Mouse (Mus musculus) right cerebral cortex, adult 18-20 months (tissue): ENCODE results near the gene Snd1.

ENCODE experiments used
- DNase-seq: peaks from one replicate; pipeline ENCODE4 v3.0.0; 2022; ENCODE audit warnings: mixed read lengths

Gene Snd1

DNA sequence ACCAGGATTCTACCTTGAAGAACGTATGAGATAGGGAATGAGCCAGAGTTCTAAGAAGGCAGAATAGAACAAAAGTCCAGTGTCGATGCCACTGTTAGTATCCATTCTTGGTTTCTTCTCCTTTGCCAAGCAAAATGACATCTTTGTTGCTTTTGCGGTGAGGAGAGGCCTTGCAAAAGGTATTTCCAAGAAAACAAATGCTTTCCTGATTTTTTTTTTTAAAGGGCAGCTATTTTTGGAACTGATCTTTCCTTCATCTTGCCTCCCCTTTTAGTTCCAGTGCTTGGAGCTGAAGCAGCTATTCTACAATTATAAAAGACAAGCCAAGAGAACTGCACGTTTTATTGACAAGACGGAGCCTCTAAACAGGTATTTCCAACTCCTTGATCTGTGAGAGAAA is at the start of gene Snd1:
Snd1 (plus strand) TSS at position 301 of the 400 bp plus-strand sequence.
- no peak for DNase-seq

DNA sequence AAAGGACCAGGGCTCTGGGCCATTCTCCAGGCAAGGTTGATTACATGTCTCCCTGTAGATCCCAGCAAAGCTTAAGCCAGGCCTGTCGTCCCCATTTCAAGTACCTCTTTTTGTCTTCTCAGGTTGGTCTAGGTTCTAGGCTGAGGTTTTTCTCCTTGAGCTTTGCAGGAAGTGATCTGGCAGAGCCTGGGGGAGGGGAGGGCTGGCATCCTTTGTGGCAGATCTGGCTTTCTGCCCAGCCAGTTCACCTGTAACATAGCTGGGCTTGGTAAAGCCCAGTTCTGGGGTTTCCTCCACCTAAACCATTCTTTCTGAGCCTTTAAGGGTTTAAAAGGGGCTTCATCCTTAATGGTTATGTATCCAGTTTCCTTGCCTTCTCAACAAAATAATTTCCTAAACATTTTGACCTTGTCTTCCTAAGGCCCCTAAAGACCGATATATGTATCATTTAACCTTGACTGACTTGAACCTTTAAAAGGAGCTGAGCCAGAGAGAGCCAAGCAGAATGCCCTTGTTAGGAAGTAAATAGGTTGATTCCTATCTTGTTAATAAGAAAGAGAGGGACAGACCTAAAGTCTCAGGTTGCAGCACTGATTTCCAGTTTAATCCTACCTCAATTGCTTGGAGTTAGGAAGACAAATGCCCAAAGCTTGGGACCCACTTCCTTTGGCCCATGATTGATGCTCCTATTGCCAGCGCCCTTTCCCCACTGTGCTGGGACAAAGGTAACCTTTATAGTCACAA is 47.7 kb upstream of the Snd1 start, which contains the start of gene Fscn3:
Fscn3 (plus strand) TSS at position 694 of the 744 bp plus-strand sequence.
- DNase-seq, result no peak

DNA sequence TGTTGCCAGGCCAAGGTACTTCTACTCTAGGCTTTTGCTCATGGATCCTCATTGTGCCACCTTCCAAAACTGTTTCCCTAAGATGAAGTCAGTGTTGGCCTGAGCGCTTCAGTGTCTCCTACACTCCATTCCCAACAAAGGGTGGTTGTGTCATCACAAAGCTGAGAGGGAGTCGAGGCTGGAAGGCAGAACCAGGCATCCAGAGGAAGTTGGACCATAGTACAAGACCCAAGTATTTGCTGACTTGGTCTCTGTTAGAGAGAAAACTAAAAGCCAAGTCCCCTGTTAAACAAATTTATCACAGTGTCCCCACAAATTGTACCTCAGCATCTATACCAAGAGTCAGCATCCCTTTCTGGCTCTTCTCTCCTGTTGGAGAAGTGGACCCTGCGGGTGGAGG is 46.6 kb upstream of the Snd1 start, which contains the start of gene Gcc1:
Gcc1 (minus strand) TSS at position 101 of the 400 bp plus-strand sequence.
- DNase-seq, result no peak

DNA sequence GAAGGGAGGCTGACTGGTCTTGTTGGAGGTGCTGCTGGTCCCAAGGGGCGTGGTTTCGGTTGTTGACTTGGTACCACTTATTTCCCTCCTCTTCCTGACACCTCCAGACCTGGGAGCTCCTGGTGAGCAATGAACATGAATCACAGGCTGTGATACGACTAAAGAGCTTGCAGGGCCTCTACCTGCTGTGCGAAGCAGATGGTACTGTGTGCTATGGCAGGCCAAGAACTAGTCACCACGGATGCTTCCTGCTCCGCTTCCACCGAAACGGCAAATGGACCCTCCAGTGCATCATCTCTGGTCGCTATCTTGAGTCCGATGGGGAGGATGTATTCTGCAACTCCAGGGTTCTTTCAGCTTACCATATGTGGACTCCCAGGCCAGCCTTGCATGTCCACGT is 45.1 kb upstream of the Snd1 start:
- DNase-seq, result no peak

DNA sequence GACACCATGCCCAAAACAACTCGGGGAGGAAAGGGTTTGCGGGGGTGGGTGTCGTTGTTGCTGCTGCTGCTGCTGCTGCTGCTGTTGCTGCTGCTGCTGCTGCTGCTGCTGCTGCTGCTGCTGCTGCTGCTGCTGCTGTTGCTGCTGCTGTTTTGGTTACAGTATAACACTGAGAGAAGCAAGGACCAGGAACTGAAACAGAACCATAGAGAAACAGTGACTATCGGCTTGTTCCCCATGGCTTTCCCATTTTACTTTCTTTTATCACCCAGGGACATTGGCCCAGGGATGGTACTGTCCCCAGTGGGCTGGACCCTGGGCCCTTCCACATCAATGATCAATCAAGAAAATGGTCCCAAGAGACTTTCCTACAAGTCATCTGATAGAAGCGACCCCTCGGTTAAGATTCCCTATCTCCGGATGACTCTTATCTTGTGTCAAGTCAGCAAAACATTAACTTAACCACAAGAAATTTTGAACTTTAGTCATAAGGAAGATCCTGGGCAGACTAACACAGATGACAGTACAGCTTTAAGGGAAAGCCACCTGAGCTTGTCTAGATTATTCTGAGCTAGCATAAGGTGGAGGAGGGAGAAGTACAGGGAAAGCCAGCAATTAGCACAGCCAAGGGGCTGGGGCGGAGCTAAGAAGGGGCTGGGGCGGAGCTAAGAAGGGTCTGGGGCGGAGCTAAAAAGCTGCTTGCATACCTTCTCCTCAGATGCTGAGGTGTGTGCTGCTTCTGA is 44.0 kb upstream of the Snd1 start:
- DNase-seq, result no peak

DNA sequence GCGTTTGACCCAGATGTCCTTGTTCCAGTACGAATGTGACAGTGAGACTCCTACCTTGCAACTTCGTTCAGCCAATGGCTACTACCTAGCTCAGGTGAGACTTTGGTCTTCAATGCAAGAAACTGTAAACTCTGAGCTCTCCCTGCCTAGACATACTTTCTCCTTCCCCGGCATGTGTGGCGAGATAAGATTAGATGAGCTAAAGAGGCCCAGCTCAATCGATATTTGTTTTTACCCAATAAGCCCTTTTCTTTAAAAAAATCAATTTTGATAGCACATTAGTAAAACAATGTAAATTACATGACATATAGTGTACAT is 43.4 kb upstream of the Snd1 start:
- DNase-seq, result no peak

DNA sequence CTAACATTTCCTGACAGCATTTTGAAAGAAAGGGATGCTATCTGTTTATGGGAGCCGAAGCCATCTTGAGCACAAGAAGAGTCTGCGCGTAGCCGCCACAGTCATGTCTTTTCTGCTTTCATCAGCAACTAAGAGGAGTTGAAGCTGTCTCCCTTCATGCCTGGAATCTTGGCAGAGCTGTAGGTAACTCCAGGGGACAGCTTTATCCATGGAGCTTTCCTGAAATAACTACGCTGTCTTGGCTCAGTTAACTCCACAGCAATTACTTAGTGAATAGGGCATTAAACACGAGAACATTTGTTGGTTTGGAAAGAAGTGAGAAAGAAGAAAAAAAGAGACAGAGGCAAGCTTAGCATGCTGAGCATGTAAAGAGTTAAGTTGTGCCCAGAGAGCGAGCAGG is 27.0 kb upstream of the Snd1 start:
- DNase-seq, result no peak

DNA sequence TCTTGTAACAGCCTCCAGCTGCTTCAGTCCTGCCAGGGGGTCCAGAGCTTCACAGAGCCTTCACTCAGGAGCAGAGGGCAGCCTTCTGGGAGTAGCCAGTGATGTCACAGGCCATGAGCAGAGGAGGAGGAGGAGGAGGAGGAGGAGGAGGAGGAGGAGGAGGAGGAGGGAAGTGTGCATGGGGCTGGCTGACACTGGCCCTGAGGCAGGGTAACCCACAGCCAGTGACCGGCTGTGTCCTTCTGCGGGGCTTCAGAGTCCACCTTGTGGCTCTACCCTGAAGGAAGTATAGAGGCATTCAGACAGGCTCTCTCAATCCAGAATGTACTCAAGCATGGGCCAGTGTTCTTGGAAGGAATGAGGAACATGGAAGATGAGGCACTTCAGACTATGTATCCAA is 25.7 kb upstream of the Snd1 start, which contains the start of gene Pax4:
Pax4 (minus strand) TSS at position 101 of the 400 bp plus-strand sequence.
- DNase-seq, result no peak

DNA sequence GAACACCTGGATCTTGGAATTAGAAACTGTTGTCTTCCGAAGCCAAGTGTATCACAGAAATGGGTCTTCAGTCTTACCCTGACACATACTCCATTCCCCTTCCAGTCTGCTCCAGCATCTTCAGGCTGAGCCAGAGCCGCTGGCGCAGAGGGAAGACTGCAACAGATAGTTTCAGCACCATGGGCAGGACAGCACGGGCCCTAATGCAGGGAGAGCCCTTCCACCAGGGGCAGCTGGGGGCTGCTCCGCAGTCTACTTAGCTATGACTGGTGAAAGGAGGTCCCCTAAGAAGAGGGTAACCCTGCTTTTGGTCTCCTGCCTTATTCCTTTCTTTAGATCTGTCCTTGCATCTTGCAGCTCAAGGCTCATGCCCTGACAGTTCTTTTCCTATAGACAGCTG is 24.5 kb upstream of the Snd1 start:
- no peak for DNase-seq

DNA sequence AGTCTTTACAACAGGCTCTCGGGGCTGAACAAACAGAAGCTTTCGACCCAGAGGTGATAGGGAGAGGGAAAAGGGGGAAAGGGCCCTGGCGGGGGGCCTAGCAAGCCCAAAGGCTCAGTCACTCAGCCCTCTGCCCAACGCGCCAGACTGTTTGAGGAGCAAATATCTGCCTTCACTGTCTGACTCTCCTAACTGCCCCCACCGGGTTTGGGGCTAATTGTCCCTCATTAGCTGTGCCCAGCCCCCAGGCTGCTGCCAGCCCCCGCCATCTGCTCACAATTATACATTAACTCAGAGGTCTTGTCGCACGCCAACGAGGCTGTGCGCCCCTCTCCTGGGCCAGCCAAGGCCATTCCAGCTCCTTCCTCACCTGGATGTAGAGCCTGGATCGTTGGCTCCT is 24.0 kb upstream of the Snd1 start:
- no peak for DNase-seq

DNA sequence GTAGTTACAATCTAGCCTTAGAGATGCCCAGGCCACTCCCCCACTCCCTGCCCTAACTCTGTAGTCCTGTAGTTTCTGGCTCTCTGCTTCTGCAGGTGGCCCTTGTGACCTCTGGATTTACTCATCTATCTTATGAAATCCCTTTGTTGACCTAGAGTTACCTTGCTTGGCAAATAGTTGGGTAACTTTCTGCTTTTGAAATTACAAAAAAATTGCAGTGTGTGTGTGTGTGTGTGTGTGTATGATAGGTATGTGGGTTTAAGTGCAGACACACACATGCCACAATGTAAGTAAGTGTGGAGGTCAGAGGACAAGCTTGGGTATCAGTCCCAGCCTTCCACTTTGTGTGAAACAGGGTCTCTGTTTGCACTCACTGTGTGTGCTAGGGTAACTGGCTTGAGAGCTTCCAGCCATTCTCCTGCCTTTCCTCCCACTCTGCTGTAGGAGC is 15.7 kb upstream of the Snd1 start:
- no peak for DNase-seq

DNA sequence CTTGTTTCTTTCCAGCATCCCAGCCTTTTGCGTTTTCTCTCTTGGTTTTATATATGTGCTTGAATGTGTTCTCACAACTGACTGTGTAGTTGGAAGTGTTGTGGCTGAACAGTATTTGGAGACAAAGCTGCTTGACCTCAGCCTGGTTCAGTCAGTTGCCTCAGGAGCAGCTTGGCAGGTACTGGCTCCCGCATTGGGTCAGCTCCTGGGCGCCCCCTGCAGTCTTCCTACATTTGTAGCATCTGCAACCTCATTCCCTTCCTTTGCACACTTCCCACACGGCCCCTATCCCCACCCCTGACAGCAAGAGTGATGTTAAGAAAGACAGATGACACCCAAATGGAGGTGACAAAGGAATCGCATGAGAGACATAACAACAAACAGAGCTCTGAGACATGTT is 14.4 kb upstream of the Snd1 start:
- DNase-seq, result peak; percentile 61

DNA sequence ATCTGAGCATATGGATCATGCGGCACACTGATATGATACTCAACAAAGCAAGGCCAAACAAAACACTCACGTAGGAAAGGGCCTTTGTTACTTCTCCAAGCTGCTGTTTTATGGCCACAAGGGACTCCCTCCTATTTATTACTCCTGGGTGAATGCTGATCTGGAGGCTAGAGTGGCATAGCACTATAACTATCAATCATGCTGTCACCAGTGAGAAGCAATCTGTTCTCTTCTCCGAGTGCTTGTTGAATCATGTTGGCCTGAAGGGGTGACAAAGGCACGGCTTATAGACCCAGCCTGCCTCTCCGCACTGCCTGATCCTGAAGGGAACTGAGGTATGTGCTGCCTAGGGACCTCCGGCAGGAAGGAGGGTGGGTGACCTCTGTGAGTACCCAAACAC is 10.3 kb upstream of the Snd1 start:
- DNase-seq, result no peak

DNA sequence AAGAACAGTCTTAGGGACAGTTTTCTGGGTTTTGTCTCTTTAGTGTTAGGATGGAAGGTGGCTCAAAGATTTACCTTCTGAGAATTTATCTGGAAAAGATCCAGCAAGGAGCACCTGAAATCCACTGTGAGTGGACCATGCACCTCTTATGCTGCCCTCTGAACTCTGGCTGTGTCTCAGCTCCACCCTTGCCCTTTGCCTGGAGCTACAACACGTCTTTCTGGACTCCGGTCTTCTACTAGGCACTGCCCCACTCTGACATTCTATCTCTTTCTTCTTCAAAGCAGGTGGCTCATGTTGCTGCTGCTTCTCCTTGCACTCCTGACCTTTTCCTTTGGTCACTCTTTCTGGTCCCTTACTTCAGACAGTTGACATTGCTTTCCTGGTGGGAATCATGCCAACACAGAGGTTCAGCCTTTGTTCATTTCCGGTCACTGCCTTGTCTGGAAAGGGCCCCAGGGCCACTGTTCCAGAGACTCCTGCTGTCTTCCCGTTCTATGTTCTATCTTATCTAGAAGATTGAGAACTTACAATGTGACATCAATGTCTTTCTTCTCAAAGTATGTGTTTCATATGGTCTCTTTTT is 4.8 kb upstream of the Snd1 start:
- no peak for DNase-seq

DNA sequence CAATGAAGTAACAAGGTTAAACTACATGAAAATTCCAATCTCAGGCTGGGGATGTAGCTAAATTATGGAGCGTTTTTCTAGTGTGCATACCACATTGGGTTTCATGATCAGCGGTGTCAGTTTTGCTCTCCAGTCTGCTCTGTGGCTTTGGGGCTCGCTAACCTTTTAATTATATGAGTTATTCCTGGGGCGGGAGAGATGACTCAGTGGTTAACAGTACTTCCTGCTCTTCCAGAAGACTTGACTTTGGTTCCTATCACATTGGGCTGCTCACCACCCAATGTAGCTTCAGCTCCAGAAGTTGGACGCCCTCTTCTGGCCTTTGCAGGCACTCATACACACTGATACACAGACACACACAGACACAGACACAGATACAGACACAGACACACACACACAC is 4.3 kb upstream of the Snd1 start:
- no peak for DNase-seq

DNA sequence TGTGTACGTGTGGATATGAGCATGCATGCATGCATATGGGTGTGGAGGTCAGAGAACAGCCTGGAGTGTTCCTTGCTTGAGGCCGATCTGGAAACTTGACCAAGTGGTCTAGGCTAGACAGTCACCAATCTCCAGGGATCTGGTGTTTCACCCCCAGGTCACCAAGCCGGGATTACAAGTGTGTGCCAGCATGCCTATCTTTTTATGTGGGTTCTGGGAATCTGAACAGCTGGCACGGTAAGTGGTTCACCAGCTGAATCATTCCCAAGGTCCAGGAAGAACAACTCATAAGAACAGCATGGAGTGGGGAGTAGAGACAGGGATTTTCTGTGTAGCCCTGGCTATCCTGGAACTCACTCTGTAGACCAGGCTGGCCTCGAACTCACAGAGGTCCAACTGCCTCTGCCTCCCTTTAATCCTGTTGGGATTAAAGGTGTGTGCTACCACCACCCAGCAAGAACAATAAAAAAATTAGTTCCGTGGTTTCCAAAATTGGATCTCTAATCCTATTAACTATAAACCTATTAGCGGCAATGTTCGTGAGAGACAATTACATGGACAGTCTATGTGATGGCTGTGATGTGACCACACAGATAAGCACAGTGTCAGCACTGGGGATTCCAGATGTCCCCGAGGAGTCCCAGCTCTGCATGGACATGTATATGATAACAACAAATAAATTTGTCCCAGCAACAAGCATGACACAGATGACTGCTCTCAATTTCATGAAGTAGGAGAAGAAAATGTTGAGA is 3.5 kb upstream of the Snd1 start:
- DNase-seq, result no peak

DNA sequence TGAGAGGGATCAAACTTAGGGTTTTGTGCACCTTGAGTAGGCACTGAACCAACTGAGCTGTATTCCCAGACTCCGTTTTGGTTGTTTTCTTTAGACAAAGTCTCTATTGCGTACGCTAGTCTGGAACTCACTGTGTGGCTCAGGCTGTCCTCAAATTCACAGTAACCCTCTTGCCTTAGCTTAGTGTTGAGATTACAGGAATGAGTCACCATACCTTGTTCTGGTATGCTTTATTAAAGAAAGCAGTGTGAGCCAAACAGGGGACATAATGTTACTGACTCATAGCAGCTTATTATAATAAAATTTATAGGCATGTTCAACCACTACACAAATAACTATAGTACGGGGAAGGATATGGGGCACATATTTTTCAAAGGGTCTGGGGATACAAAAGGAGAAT is 728 bp upstream of the Snd1 start:
- DNase-seq, result no peak

DNA sequence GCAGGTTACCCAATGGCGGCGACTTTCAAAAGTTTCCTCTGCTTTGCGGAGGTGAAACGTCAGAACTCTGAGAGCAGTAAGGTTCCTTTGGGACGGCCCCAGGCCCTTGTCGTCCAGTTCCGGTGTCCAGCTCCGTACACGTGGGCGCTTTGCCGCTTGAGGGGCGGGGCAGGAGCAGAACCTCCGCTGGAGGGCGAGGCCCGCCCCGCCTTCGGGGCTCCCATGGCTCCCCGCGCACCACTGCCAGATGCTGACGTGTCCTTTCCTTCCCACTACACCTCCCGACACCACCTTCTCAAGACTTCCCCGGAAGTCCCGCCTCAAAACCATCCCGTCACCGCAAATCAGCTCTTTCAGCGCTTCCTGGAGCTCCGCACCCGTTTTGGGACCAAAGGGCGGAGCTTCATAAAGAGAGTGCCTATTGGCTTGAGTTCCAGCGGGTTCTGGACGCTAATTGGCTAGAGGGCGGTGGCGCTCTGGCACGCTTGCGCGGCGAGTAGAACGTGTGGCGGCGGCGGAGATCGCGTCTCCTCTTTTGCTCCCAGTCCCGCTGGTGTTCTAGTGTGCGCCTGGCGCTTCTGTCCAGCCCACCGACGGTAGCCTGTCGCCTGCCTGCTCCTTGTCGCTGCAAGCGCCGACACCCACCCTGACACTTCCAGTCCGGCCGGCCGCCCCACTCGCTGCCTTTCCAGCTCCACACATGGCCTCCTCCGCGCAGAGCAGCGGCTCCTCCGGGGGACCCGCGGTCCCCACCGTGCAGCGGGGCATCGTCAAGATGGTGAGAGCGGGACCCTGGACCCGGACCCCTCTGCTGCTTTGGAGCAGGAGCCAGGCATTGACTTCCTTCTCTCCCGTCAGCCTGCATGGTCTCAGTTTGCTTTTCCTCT is 5.2 kb downstream of the Snd1 start:
- peak; percentile 100 for DNase-seq

DNA sequence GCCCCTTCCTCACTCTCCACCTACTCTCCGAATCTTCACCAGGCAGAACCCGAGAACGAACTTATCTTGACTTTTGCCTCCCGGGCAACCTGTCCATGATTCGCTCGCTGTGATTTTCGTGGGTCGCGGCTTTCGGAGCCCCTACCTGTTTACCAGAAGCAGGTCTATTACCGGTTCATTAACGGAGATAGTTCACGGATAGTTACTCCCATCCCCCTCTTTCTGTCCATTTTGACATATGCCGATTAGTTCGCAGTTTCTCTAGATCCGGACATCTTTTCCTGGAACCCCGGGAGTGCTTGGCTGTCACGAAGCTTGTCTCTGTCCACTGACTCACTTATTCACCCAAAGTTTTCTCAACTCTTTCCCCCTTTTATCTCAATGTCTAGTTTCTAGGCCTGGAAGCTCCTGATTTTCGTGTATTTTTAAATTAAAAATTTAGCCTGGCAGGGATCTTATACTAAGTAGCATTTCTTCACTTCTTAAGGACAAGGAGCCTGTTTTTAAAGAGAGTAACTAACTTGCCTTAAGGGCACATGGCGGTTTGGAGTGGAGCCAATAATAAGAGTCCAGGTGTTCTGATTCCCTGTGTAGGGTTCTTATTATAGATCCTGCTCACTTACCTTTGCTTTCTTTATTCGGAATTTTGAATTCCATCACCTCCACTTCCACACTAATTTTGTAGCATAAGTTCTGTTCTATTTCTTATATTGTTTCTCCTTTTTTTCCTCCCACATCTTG is 6.0 kb downstream of the Snd1 start:
- no peak for DNase-seq

DNA sequence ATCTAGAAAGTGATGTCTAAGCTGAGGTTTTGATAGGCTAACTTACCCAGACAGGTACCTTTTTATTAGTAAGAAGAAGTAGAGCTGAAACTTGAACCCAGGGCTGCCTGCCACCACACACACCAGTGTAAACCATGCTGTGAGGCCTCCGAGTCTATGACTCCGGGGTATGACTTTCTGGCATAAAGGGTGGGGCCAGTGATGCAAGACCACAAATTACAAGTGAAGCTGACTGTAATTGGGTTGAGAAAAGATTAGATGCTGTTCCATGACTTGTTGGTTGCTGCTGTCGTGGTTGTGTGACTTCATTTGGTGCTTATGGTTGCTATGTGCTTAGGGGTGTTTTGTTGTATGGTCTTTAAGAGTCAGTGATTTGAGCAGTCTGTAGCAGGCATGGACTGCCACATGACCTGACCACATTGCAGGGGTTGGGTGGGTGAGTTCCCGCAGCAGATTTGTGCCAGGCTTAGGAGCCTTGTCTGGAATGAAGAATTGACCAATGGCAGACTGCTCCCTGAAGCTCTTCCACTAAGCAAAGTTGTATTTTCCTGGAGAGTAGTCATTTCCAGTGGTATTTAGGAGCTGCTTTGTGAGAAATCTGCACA is 7.9 kb downstream of the Snd1 start:
- no peak for DNase-seq

DNA sequence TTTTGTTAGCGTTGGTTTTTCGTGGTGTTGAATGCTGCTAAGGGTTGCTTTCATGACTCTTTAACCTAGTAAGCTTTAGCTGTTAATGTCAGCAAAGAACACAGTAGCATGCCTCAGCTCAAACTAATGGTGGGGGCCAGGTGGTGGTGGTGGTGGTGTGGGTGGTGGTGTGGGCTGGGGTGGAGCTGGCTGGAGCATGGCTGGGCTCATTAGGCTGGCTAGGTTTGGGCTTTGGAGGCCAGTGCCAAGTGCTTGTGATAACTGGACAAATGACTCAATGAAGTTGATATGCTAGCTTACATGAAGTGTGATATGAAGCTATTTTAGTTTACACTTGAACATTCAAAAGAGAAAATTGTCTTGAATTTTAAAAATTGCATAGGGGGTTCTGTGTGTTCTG is 11.1 kb downstream of the Snd1 start:
- DNase-seq, result no peak
